Mouse (Mus musculus) C2C12 (cell line): ENCODE results near the gene Kcnj16.

Source experiments
- CEBPB ChIP-seq: IDR thresholded peaks from one replicate; pipeline ENCODE4 v1.6.1; 2011; ENCODE audit warnings: low read depth, mild to moderate bottlenecking, control low read depth, moderate library complexity
- CTCF ChIP-seq: IDR thresholded peaks from one replicate; pipeline ENCODE4 v1.5.1; 2011; ENCODE audit not compliant: control insufficient read depth, insufficient read depth, insufficient read length

- TF ChIP-seq CEBPB (peak; percentile 90), CTCF (no peak)
Observed at GRCm38 (mm10) chr11:111054854-111055822, 87.3 kb downstream of the Kcnj16 start.
